Mouse (Mus musculus): ENCODE results near the gene Bloc1s5. TPM values are rescaled to one million over a fixed set of nuclear protein-coding genes. Genes with fewer than 3 reads are reported as not detected.
"Not testable (repeated sequence)": the region's sequence is repeated elsewhere in the genome, so short reads cannot be mapped to it uniquely, and the experiment has no call there.

Bloc1s5 gene
- 16.9 and 21.6 TPM in 2 replicates for polyA plus RNA-seq (2015; fragmentation: Nextera tagmentation; extraction: Ambion mirVana)

- WGBS, result under 1% methylated on average over 43 of the region's 44 CpGs
- ATAC-seq (ENCODE audit: borderline replicate concordance, extremely low read depth, low FRiP score, low TSS enrichment), result peak; percentile 96
Measured at GRCm38 (mm10) chr13:38634800-38635269, at the start of gene Bloc1s5. TSS of gene Bloc1s5 (minus strand) at chr13:38635109.

DNA sequence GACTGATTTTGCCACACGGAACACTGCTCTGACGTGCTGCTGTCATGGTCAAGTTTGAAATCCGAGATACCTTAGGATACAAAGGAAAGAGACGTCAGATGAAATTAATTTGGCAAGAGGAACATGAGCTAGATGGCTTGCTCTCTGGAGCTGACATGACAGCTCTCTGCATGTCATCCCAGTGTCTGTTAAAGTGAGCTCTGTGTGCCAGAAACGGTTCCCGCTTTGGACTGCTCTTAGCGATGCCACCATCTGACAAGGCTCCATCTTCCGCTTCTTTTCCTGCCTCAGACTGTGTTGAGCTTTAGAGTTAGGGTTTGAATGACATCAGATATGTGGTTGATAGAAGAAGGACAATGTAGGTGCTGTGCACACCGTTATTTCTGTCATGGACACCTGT is 37.4 kb upstream of the Bloc1s5 start:
- Histone ChIP-seq H3K36me3 (no peaks in the 10 kb centered on the region), H3K4me1 (no peaks in the 10 kb centered on the region), H3K27ac (no peak overlapping the region), H3K4me2 (no peak overlapping the region), H3K9ac (no peak overlapping the region), H3K9me3 (no peaks in the 10 kb centered on the region), H3K27me3 (no peaks in the 10 kb centered on the region), H3K4me3 (no peak overlapping the region)
- WGBS, result 73% methylated on average over 9 of the region's 9 CpGs
- ATAC-seq (ENCODE audit: borderline replicate concordance, extremely low read depth, low FRiP score, low TSS enrichment), result no peak

More at GRCm38 (mm10) chr13:38634800-38635269, at the start of gene Bloc1s5:
- Histone ChIP-seq H3K9ac (peak within 1 kb of the TSS; percentile 59), H3K27ac (peak within 1 kb of the TSS; percentile 68), H3K9me3 (no peaks in the 10 kb centered on the region), H3K4me1 (peaks cover 10% of the 10 kb centered on the region), H3K27me3 (no peaks in the 10 kb centered on the region), H3K4me3 (peak within 1 kb of the TSS; percentile 74), H3K36me3 (no peaks in the 10 kb centered on the region), H3K4me2 (peak within 1 kb of the TSS; percentile 74)

DNA sequence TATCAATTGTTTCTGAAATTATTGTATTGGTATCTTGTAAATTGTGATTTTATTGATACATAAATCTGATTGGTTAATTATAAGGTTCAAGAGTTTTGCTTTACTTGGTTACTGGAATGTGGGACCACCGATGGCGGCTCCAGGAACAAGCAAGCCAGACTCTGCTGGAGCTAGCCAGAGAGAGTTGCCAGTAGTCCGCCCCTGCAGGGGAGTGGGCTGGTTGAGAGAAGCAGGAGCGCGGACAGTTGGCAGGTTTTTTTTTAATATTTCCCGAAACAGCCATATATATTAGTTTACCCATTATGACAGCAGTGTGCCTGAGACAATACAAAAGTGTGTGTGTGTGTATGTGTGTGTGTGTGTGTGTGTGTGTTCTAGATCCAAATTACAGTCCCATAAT is 36.5 kb upstream of the Bloc1s5 start:
- H3K27me3 ChIP-seq; H3K27ac ChIP-seq; H3K4me1 ChIP-seq; H3K9me3 ChIP-seq; H3K9ac ChIP-seq; H3K4me3 ChIP-seq; ATAC-seq (ENCODE audit: borderline replicate concordance, extremely low read depth, low FRiP score, low TSS enrichment); H3K4me2 ChIP-seq; H3K36me3 ChIP-seq: not testable (repeated sequence)
- 87% methylated on average over 6 of the region's 6 CpGs for WGBS

DNA sequence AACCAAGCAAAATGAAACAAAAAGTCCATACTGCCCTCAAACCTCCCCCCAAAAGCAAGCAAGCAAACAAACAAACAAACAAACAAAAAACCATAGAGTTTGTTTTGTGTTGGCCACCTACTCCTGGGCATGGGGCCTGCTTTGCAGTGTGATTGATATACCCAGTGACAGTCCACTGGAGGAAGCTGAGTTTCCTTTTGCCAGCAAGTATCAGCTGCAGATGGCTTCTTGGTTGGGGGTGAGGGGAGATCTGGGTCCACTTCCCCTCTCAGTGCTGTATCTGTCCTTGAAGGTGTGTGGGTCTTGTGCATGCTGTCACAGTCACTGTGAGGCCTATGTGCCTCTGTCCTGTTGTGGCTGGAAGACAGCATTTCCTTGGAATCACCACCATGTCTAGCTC is 35.1 kb upstream of the Bloc1s5 start:
- no peaks in the 10 kb centered on the region for H3K9me3 ChIP-seq
- H3K36me3 ChIP-seq, result no peaks in the 10 kb centered on the region
- no peaks in the 10 kb centered on the region for H3K4me1 ChIP-seq
- no peak overlapping the region for H3K4me3 ChIP-seq
- H3K27ac ChIP-seq, result no peak overlapping the region
- H3K4me2 ChIP-seq, result no peak overlapping the region
- no peak for ATAC-seq (ENCODE audit: borderline replicate concordance, extremely low read depth, low FRiP score, low TSS enrichment)
- H3K27me3 ChIP-seq, result no peaks in the 10 kb centered on the region
- H3K9ac ChIP-seq, result no peak overlapping the region

DNA sequence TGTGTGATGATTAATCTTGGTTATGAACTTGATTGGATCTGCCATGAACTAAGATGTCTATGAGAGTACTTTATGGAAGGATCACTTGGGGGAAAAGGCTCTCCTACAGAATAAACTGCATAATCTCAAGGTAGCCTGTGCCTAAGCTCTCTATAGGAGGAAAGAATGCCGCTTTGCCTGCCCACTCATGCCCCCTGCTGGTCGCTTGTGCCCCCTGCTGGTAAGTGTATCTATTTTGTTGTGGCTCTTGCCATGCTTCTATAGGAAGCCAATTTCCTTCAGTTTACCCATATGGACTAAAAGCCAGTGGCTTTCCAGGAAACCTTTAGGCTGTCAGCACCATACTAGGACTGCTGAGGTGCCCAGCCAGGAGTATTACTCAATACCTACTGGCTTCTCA is 33.6 kb upstream of the Bloc1s5 start:
- H3K27ac ChIP-seq, result no peak overlapping the region
- no peak overlapping the region for H3K4me3 ChIP-seq
- no peak for ATAC-seq (ENCODE audit: borderline replicate concordance, extremely low read depth, low FRiP score, low TSS enrichment)
- H3K9me3 ChIP-seq, result no peaks in the 10 kb centered on the region
- no peaks in the 10 kb centered on the region for H3K27me3 ChIP-seq
- H3K4me1 ChIP-seq, result no peaks in the 10 kb centered on the region
- no peaks in the 10 kb centered on the region for H3K36me3 ChIP-seq
- H3K4me2 ChIP-seq, result no peak overlapping the region
- WGBS, result 21% methylated on average over 2 of the region's 2 CpGs
- no peak overlapping the region for H3K9ac ChIP-seq

DNA sequence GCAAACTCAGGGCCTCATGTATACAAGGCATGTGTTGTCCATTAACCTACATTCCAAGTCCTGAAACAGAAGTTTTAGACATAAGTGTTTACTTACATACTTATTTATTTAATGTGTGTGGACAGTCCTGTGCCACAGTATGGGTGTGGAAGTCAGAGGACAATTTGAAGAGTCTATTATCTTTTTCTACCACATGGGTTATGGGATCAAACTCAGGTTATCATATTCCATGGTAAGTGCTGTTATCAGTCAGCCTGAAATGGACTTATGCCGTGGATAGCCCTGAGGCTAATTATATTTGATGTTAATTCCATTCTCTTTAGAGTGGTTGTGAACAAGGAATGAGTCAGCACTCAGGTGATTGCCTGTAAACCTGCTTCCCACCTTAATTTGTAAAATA is 29.8 kb upstream of the Bloc1s5 start:
- Histone ChIP-seq H3K36me3 (no peaks in the 10 kb centered on the region), H3K27me3 (no peaks in the 10 kb centered on the region), H3K9ac (no peak overlapping the region), H3K9me3 (no peaks in the 10 kb centered on the region), H3K4me3 (no peak overlapping the region), H3K27ac (no peak overlapping the region), H3K4me2 (no peak overlapping the region), H3K4me1 (no peaks in the 10 kb centered on the region)
- no peak for ATAC-seq (ENCODE audit: borderline replicate concordance, extremely low read depth, low FRiP score, low TSS enrichment)
- 39% methylated on average over 1 of the region's 1 CpGs for WGBS

DNA sequence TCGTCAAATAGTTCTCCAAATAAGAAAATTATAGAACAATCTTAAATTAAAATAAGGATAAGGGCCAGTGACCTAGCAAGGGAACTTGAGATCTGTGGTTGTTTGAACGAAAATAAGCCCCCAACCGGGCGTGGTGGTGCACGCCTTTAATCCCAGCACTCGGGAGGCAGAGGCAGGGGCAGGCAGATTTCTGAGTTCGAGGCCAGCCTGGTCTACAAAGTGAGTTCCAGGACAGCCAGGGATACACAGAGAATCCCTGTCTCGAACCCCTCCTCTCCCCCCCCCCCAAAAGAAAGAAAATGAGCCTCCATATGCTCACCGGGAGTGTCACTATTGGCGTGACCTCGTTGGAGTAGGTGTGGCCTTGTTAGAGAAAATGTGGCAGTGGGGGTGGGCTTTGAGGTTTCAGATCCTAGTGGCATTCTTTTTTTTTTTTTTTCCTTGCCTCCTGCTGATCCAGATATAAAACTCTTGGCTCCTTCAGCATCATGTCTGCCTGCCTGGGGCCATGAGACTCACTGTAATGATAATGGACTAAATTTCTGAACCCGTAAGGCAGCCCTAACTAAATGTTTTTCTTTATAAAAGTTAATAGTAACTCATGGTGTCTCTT is 24.7 kb upstream of the Bloc1s5 start:
- Histone ChIP-seq H3K9me3 (no peaks in the 10 kb centered on the region), H3K9ac (no peak overlapping the region), H3K27me3 (no peaks in the 10 kb centered on the region), H3K4me2 (no peak overlapping the region), H3K4me3 (no peak overlapping the region), H3K27ac (no peak overlapping the region), H3K36me3 (peaks cover 12% of the 10 kb centered on the region), H3K4me1 (peaks cover 12% of the 10 kb centered on the region)
- WGBS, result 86% methylated on average over 12 of the region's 12 CpGs
- no peak for ATAC-seq (ENCODE audit: borderline replicate concordance, extremely low read depth, low FRiP score, low TSS enrichment)

- Histone ChIP-seq H3K36me3 (peaks cover 21% of the 10 kb centered on the region), H3K4me3 (peak within 1 kb of the TSS; percentile 87), H3K27ac (peak within 1 kb of the TSS; percentile 82), H3K27me3 (no peaks in the 10 kb centered on the region), H3K4me2 (peak within 1 kb of the TSS; percentile 60), H3K4me1 (peaks cover 12% of the 10 kb centered on the region), H3K9ac (peak within 1 kb of the TSS; percentile 84), H3K9me3 (no peaks in the 10 kb centered on the region)
- ATAC-seq (ENCODE audit: borderline replicate concordance, extremely low read depth, low FRiP score, low TSS enrichment), result peak; percentile 99
- under 1% methylated on average over 59 of the region's 59 CpGs for whole genome bisulfite sequencing
Measured at GRCm38 (mm10) chr13:38658528-38659280, 23.8 kb upstream of the Bloc1s5 start, which contains the start of gene Eef1e1. TSS of gene Eef1e1 (minus strand) at chr13:38659058.

DNA sequence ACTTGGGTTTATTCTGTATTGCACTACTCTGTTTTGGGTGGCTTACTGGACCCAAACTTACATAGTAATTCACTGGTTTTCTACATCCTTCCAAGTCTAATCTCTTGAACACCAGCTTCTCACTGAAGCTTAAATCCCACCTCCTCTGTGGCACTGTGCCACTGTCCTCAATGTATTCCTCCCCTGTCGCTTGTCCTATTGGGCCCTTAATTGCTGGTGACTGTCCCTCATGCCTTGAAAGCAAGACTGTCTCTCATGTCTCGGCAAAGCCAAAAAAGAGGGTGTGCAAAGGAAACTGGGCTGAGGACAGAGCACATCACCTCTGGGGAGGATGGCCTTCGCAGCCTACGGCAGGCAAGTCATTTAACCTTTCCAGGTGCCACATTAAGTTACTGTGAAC is 23.0 kb upstream of the Bloc1s5 start:
- H3K9ac ChIP-seq, result peak overlapping the region; percentile 84
- 23% methylated on average over 4 of the region's 4 CpGs for WGBS
- ATAC-seq (ENCODE audit: borderline replicate concordance, extremely low read depth, low FRiP score, low TSS enrichment), result no peak

DNA sequence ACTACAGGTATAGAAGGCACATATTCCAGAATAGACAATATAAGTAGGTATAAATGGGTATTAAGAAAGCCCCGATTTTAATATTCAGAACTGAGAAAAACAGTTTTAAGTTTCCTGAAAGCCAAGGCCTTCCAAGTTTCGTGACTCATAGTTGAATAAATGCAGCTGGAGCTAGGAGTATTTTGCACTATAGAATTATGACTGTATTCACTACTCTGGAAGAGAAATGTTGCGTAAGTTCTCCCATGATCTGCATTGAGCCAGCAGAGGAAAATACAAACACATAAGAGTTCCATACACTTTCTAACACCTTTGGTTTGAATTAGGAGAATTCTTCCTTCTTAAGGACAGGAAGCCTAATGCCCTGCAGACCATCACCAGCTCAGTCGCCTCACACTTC is 15.4 kb upstream of the Bloc1s5 start:
- Histone ChIP-seq H3K27ac (no peak overlapping the region), H3K27me3 (no peaks in the 10 kb centered on the region), H3K4me1 (no peaks in the 10 kb centered on the region), H3K4me2 (no peak overlapping the region), H3K9me3 (no peaks in the 10 kb centered on the region), H3K36me3 (peaks cover 73% of the 10 kb centered on the region), H3K9ac (no peak overlapping the region), H3K4me3 (no peak overlapping the region)
- ATAC-seq (ENCODE audit: borderline replicate concordance, extremely low read depth, low FRiP score, low TSS enrichment), result no peak
- WGBS, result 89% methylated on average over 4 of the region's 4 CpGs

More for the DNA sequence above, 23.0 kb upstream of the Bloc1s5 start:
- H3K4me3 ChIP-seq, result peak overlapping the region; percentile 87
- H3K27ac ChIP-seq, result no peak overlapping the region
- no peaks in the 10 kb centered on the region for H3K9me3 ChIP-seq
- H3K4me1 ChIP-seq, result peaks cover 12% of the 10 kb centered on the region
- peaks cover 27% of the 10 kb centered on the region for H3K36me3 ChIP-seq
- H3K27me3 ChIP-seq, result no peaks in the 10 kb centered on the region
- H3K4me2 ChIP-seq, result peak overlapping the region; percentile 60

DNA sequence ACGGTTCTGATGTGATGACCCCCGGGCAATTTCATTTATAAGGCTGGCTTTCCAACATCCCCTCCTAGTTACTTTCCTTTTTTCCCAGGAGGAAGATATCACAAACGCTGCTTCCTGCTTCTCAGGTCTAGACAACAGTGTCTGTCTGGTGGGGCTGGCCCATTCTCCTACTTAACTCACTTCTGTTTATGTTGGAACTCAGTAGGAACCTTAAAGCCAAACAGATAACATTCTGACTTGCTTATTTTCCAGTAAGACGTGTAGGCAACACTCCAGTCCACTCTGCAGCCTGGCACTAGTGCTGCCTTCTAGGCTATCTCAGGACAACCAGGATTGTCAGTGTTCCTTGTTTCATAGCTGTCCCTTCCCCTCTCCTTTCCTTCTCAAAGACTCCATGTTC is 14.2 kb upstream of the Bloc1s5 start:
- Histone ChIP-seq H3K4me2 (no peak overlapping the region), H3K4me3 (no peak overlapping the region), H3K4me1 (no peaks in the 10 kb centered on the region), H3K27me3 (no peaks in the 10 kb centered on the region), H3K27ac (no peak overlapping the region), H3K36me3 (peaks cover 73% of the 10 kb centered on the region), H3K9ac (no peak overlapping the region), H3K9me3 (no peaks in the 10 kb centered on the region)
- no peak for ATAC-seq (ENCODE audit: borderline replicate concordance, extremely low read depth, low FRiP score, low TSS enrichment)
- 69% methylated on average over 4 of the region's 4 CpGs for WGBS

- H3K36me3 ChIP-seq, result peaks cover 20% of the 10 kb centered on the region
- H3K9me3 ChIP-seq, result no peaks in the 10 kb centered on the region
- no peak for ATAC-seq (ENCODE audit: borderline replicate concordance, extremely low read depth, low FRiP score, low TSS enrichment)
- no peak overlapping the region for H3K9ac ChIP-seq
- no peak overlapping the region for H3K4me3 ChIP-seq
- H3K4me1 ChIP-seq, result no peaks in the 10 kb centered on the region
- H3K27ac ChIP-seq, result no peak overlapping the region
- H3K4me2 ChIP-seq, result no peak overlapping the region
- H3K27me3 ChIP-seq, result no peaks in the 10 kb centered on the region
- WGBS, result 73% methylated on average over 5 of the region's 5 CpGs
Measured at GRCm38 (mm10) chr13:38641414-38641813, 6.5 kb upstream of the Bloc1s5 start.
